Mouse (Mus musculus) liver, embryonic 15.5 days (tissue): ENCODE results near the gene Taok2. TPM values are rescaled to one million over a fixed set of nuclear protein-coding genes. Genes with fewer than 3 reads are reported as not detected.

Experiments used
- ATAC-seq: fragments of 200-750 bp; cut with Nextera tagmentation; 2 replicates; pipeline ENCODE4 v1.8.0; 2017; ENCODE audit warnings: moderate number of reproducible peaks, mild to moderate bottlenecking, moderate library complexity; ENCODE audit not compliant: insufficient read depth
- H3K27ac ChIP-seq: fragments of 300-500 bp; sonication (generic); replicated peaks from 2 replicates; pipeline ENCODE4 v1.5.1; 2015; ENCODE audit warnings: mild to moderate bottlenecking, inconsistent platforms
- H3K27me3 ChIP-seq: fragments of 300-500 bp; sonication (generic); 2 replicates; pipeline ENCODE4 v1.6.1; 2015; ENCODE audit warnings: mild to moderate bottlenecking, inconsistent platforms
- H3K36me3 ChIP-seq: fragments of 300-500 bp; sonication (generic); replicated peaks from 2 replicates; pipeline ENCODE4 v1.6.1; 2015; ENCODE audit warnings: moderate library complexity, mild to moderate bottlenecking, inconsistent platforms
- H3K4me1 ChIP-seq: fragments of 300-500 bp; sonication (generic); replicated peaks from 2 replicates; pipeline ENCODE4 v1.6.1; 2015; ENCODE audit warnings: inconsistent platforms
- H3K4me2 ChIP-seq: fragments of 300-500 bp; sonication (generic); 2 replicates; pipeline ENCODE4 v1.6.1; 2015; ENCODE audit warnings: moderate library complexity, mild to moderate bottlenecking, inconsistent platforms
- H3K4me3 ChIP-seq: fragments of 300-500 bp; sonication (generic); replicated peaks from 2 replicates; pipeline ENCODE4 v1.5.1; 2015; ENCODE audit warnings: mild to moderate bottlenecking, inconsistent platforms
- H3K9ac ChIP-seq: fragments of 300-500 bp; sonication (generic); 2 replicates; pipeline ENCODE4 v1.6.1; 2015; ENCODE audit warnings: moderate library complexity, mild to moderate bottlenecking, inconsistent platforms
- H3K9me3 ChIP-seq: fragments of 300-500 bp; sonication (generic); replicated peaks from 2 replicates; pipeline ENCODE4 v1.6.1; 2016; ENCODE audit warnings: inconsistent platforms
- WGBS: fragments of 180-500 bp; shearing (Covaris S2); methylation state at CpG from one replicate; pipeline ENCODE4 v1.1.7; 2015; ENCODE audit warnings: mixed read lengths; ENCODE audit not compliant: insufficient replicate concordance; 5-methylcytosine and 5-hydroxymethylcytosine counted together
- polyA plus RNA-seq: library from polyadenylated mRNA; unstranded; fragments of >200 nt; fragmentation: Nextera tagmentation; extraction: Ambion mirVana; gene quantifications from 2 replicates; pipeline ENCODE4 v1.2.1, GENCODE M21; 2015

The Taok2 gene
- polyA plus RNA-seq, 1 experiment from 2014 or later: 11.3 TPM

- Histone ChIP-seq H3K4me1 (peaks cover 7% of the 10 kb centered on the region), H3K9me3 (no peaks in the 10 kb centered on the region), H3K4me3 (no peak overlapping the region), H3K27ac (no peak overlapping the region), H3K27me3 (peaks cover 50% of the 10 kb centered on the region), H3K9ac (no peak overlapping the region), H3K36me3 (peaks cover 47% of the 10 kb centered on the region), H3K4me2 (no peak overlapping the region)
- no peak for ATAC-seq
- 66% methylated on average over 12 of the region's 12 CpGs for WGBS
Measured at GRCm38 (mm10) chr7:126851192-126851591, 33.3 kb downstream of the Taok2 start.

- 54% methylated on average over 6 of the region's 6 CpGs for WGBS
- H3K27me3 ChIP-seq: peaks cover 60% of the 10 kb centered on the region
- peaks cover 36% of the 10 kb centered on the region for H3K36me3 ChIP-seq
- H3K9me3 ChIP-seq: no peaks in the 10 kb centered on the region
- no peak overlapping the region for H3K9ac ChIP-seq
- no peak for ATAC-seq
- peaks cover 7% of the 10 kb centered on the region for H3K4me1 ChIP-seq
- H3K4me3 ChIP-seq: no peak overlapping the region
- no peak overlapping the region for H3K4me2 ChIP-seq
- no peak overlapping the region for H3K27ac ChIP-seq
Measured at GRCm38 (mm10) chr7:126850161-126850560, 34.3 kb downstream of the Taok2 start.

- Histone ChIP-seq H3K4me1 (peaks cover 7% of the 10 kb centered on the region), H3K9ac (no peak overlapping the region), H3K27ac (no peak overlapping the region), H3K4me2 (no peak overlapping the region), H3K27me3 (peaks cover 68% of the 10 kb centered on the region), H3K9me3 (no peaks in the 10 kb centered on the region), H3K36me3 (peaks cover 23% of the 10 kb centered on the region), H3K4me3 (no peak overlapping the region)
- 15% methylated on average over 10 of the region's 10 CpGs for whole genome bisulfite sequencing
- ATAC-seq: no peak
Measured at GRCm38 (mm10) chr7:126848794-126849193, 35.7 kb downstream of the Taok2 start.

GRCm38 (mm10) chr7:126847421-126848398 is 36.8 kb downstream of the Taok2 start:
- Histone ChIP-seq H3K4me1 (peaks cover 7% of the 10 kb centered on the region), H3K27ac (no peak overlapping the region), H3K9me3 (no peaks in the 10 kb centered on the region), H3K4me3 (peak overlapping the region; percentile 38), H3K9ac (no peak overlapping the region), H3K36me3 (peaks cover 12% of the 10 kb centered on the region), H3K4me2 (peak overlapping the region; percentile 64), H3K27me3 (peaks cover 76% of the 10 kb centered on the region)
- 2% methylated on average over 74 of the region's 74 CpGs for WGBS
- ATAC-seq: no peak; the same call in 1 of the 2 replicates

GRCm38 (mm10) chr7:126847116-126847420 is 37.4 kb downstream of the Taok2 start, which contains the start of gene Doc2a:
TSS of gene Doc2a (plus strand) at chr7:126847416.
- Histone ChIP-seq H3K27me3 (peaks cover 76% of the 10 kb centered on the region), H3K4me1 (peaks cover 7% of the 10 kb centered on the region), H3K9me3 (no peaks in the 10 kb centered on the region), H3K36me3 (peaks cover 5% of the 10 kb centered on the region), H3K9ac (no peak within 1 kb of the TSS), H3K27ac (no peak within 1 kb of the TSS), H3K4me3 (peak within 1 kb of the TSS; percentile 38), H3K4me2 (peak within 1 kb of the TSS; percentile 64)
- WGBS: 30% methylated on average over 4 of the region's 4 CpGs
- ATAC-seq: no peak

GRCm38 (mm10) chr7:126845516-126845915 is 39.0 kb downstream of the Taok2 start:
- Histone ChIP-seq H3K4me2 (no peak overlapping the region), H3K27ac (no peak overlapping the region), H3K9me3 (no peaks in the 10 kb centered on the region), H3K9ac (no peak overlapping the region), H3K27me3 (peaks cover 69% of the 10 kb centered on the region), H3K36me3 (no peaks in the 10 kb centered on the region), H3K4me1 (peaks cover 7% of the 10 kb centered on the region), H3K4me3 (no peak overlapping the region)
- no peak for ATAC-seq
- WGBS: 75% methylated on average over 2 of the region's 2 CpGs

DNA sequence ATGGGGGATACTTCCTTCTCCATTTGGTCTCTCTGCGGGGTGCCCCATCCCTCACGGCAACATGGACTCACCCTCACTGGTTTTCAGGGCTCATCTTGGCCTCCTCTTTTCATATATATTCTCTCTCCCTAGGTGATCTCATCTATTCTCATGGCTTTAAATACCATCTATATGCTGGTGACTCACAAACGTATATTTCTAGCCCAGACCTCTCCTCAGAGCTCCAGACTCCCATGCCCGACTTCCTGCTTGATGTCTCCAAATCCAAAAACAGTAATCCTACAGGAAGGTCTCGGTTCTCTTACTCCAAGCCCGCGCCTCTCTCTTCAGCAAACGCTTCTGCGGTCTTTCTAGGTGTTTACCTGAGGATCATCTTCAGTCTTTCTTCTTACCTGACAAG is 41.2 kb downstream of the Taok2 start:
- H3K36me3 ChIP-seq: no peaks in the 10 kb centered on the region
- WGBS: 60% methylated on average over 9 of the region's 9 CpGs
- peaks cover 47% of the 10 kb centered on the region for H3K27me3 ChIP-seq
- no peak overlapping the region for H3K4me3 ChIP-seq
- ATAC-seq: no peak
- no peak overlapping the region for H3K27ac ChIP-seq
- no peaks in the 10 kb centered on the region for H3K9me3 ChIP-seq
- no peak overlapping the region for H3K4me2 ChIP-seq
- no peak overlapping the region for H3K9ac ChIP-seq
- H3K4me1 ChIP-seq: peaks cover 2% of the 10 kb centered on the region

DNA sequence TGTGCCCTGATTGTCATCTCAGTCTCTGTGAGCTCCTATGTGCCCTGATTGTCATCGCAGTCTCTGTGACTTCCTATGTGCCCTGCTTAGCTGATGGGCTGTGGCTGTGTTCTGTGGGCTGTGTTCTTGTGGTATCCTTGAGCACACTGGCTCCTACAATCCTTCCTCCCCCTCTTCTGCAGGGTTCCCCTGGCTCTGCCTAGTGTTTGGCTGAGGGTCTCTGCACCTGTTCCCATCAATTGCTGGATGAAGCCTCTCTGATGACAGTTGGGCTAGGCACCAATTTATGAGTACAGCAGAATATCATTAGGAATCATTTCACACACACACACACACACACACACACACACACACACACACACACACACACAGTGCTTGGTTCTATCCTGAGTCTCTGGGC is 51.2 kb downstream of the Taok2 start:
- H3K27ac ChIP-seq: no peak overlapping the region
- H3K4me1 ChIP-seq: peaks cover 5% of the 10 kb centered on the region
- no peak overlapping the region for H3K9ac ChIP-seq
- H3K9me3 ChIP-seq: no peaks in the 10 kb centered on the region
- H3K27me3 ChIP-seq: peaks cover 31% of the 10 kb centered on the region
- 76% methylated on average over 1 of the region's 1 CpGs for WGBS
- ATAC-seq: no peak
- no peak overlapping the region for H3K4me2 ChIP-seq
- no peak overlapping the region for H3K4me3 ChIP-seq
- H3K36me3 ChIP-seq: no peaks in the 10 kb centered on the region

GRCm38 (mm10) chr7:126832036-126832598 is 52.4 kb downstream of the Taok2 start:
- Histone ChIP-seq H3K9ac (no peak overlapping the region), H3K27ac (no peak overlapping the region), H3K4me3 (peak overlapping the region; percentile 30), H3K9me3 (no peaks in the 10 kb centered on the region), H3K27me3 (peaks cover 32% of the 10 kb centered on the region), H3K36me3 (no peaks in the 10 kb centered on the region), H3K4me2 (peak overlapping the region; percentile 57), H3K4me1 (peaks cover 5% of the 10 kb centered on the region)
- under 1% methylated on average over 21 of the region's 21 CpGs for WGBS
- ATAC-seq: peak; percentile 73

DNA sequence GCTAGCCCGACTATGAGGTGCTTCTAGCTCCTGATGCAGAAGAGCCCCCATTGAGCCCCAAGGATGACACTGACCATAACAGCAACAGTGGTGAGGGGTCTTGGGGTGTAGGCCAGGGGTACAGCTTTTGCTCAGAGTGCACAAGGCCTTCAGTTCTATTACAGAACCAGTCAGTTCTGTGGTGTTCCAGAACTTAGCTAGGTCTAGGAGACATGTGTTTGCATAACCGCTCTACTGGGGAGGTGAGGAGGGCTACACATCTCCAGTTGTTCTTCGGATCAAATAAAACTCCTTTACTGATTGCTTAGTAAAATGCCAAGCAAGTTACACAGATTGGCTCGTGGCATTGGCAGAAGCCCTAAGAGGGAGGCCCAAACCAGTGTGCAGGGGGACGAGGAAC is 53.0 kb downstream of the Taok2 start, which contains the start of gene 4930451I11Rik:
TSS of gene 4930451I11Rik (minus strand) at position 101 of the 400 bp plus-strand sequence.
- Histone ChIP-seq H3K9me3 (no peaks in the 10 kb centered on the region), H3K4me3 (peak within 1 kb of the TSS; percentile 30), H3K27ac (no peak within 1 kb of the TSS), H3K4me1 (peaks cover 5% of the 10 kb centered on the region), H3K4me2 (peak within 1 kb of the TSS; percentile 57), H3K36me3 (no peaks in the 10 kb centered on the region), H3K27me3 (peaks cover 37% of the 10 kb centered on the region), H3K9ac (no peak within 1 kb of the TSS)
- WGBS: 50% methylated on average over 5 of the region's 5 CpGs
- no peak for ATAC-seq

DNA sequence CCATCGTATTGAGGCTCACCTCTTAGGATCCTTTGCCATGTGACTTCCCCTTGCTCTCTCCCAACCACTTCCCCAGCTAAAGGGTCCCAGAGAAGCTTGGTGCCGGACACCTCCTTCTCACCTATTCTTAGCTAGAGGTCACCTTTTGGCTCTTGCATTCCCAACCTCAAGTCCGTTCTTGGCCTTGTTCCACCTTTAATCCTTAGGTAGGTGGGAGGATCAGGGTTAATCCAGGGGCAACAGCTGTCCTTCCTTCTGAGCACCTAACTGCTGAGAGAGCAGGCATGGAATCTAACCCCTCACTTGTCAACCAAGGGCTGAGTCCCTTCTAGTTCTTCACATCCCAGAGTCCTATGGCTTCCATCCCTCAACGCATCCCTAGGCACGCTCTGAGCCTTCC is 58.6 kb downstream of the Taok2 start:
- Histone ChIP-seq H3K27ac (no peak overlapping the region), H3K9me3 (no peaks in the 10 kb centered on the region), H3K9ac (no peak overlapping the region), H3K4me2 (no peak overlapping the region), H3K4me3 (no peak overlapping the region), H3K27me3 (peaks cover 82% of the 10 kb centered on the region), H3K4me1 (0 out of 2 replicates have a peak, but pooled peaks cover 8% of the 10 kb centered on the region), H3K36me3 (no peaks in the 10 kb centered on the region)
- WGBS: 53% methylated on average over 5 of the region's 5 CpGs
- ATAC-seq: no peak
